Mouse (Mus musculus) midbrain, embryonic 14.5 days (tissue): ENCODE measurements at regions not wholly inside any gene's neighbourhood (a gene's known extent, or its start where the extent isn't known, plus 50 kb on each side); places are given as distances from the start of the nearest gene placed in this dataset.
A peak's percentile ranks its signal among the peaks of the same experiment; 100 is the strongest.

ENCODE experiments used
- ATAC-seq: fragments of 200-750 bp; cut with Nextera tagmentation; 2 replicates; pipeline ENCODE4 v1.8.0; 2017; ENCODE audit warnings: moderate number of reproducible peaks, moderate library complexity; ENCODE audit not compliant: low FRiP score, low TSS enrichment
- DNase-seq: peaks from one replicate; pipeline ENCODE4 v3.0.0-alpha.2; 2015
- H3K27ac ChIP-seq: fragments of 300-500 bp; sonication (generic); replicated peaks from 2 replicates; pipeline ENCODE4 v1.5.1; 2014; ENCODE audit warnings: mild to moderate bottlenecking, low read depth, low read length, moderate library complexity
- H3K27me3 ChIP-seq: fragments of 300-500 bp; sonication (generic); 2 replicates; pipeline ENCODE4 v1.6.1; 2014; ENCODE audit warnings: low read length, control low read depth, mixed read lengths; ENCODE audit not compliant: control insufficient read depth, insufficient read depth
- H3K36me3 ChIP-seq: fragments of 300-500 bp; sonication (generic); 2 replicates; pipeline ENCODE4 v1.6.1; 2014; ENCODE audit warnings: low read length, control low read depth; ENCODE audit not compliant: control insufficient read depth, insufficient read depth
- H3K4me1 ChIP-seq: fragments of 300-500 bp; sonication (generic); 2 replicates; pipeline ENCODE4 v1.6.1; 2014; ENCODE audit warnings: mild to moderate bottlenecking, antibody characterized with exemption, low read length, control low read depth; ENCODE audit not compliant: control insufficient read depth, insufficient read depth
- H3K4me2 ChIP-seq: fragments of 300-500 bp; sonication (generic); 2 replicates; pipeline ENCODE4 v1.6.1; 2014; ENCODE audit warnings: mild to moderate bottlenecking, low read length, moderate library complexity
- H3K4me3 ChIP-seq: fragments of 300-500 bp; sonication (generic); replicated peaks from 2 replicates; pipeline ENCODE4 v1.5.1; 2014; ENCODE audit warnings: low read depth, low read length
- H3K9ac ChIP-seq: fragments of 300-500 bp; sonication (generic); replicated peaks from 2 replicates; pipeline ENCODE4 v1.6.1; 2014; ENCODE audit warnings: mild to moderate bottlenecking, low read length, moderate library complexity
- H3K9me3 ChIP-seq: fragments of 300-500 bp; sonication (generic); 2 replicates; pipeline ENCODE4 v1.6.1; 2016; ENCODE audit warnings: low read length, control low read depth, mixed read lengths; ENCODE audit not compliant: control insufficient read depth
- WGBS: fragments of 180-500 bp; shearing (Covaris S2); extraction: QIAGEN DNeasy Blood & Tissue Kit; methylation state at CpG from one replicate; pipeline ENCODE4 v1.1.7; 2014; 5-methylcytosine and 5-hydroxymethylcytosine counted together

GRCm38 (mm10) chr5:133106691-133107354 lies 563.7 kb upstream of the Auts2 start:
- H3K9ac ChIP-seq: no peak overlapping the region
- WGBS: 12% methylated on average over 8 of the region's 8 CpGs
- no peaks in the 10 kb centered on the region for H3K9me3 ChIP-seq
- peak overlapping the region; percentile 58 for H3K27ac ChIP-seq
- no peaks in the 10 kb centered on the region for H3K27me3 ChIP-seq
- no peaks in the 10 kb centered on the region for H3K36me3 ChIP-seq
- peak; percentile 91 for DNase-seq
- H3K4me1 ChIP-seq: peaks cover 6% of the 10 kb centered on the region; the same call in 1 of the 2 replicates
- peak overlapping the region; percentile 16; the same call in 1 of the 2 replicates for H3K4me2 ChIP-seq
- ATAC-seq: no peak
- H3K4me3 ChIP-seq: no peak overlapping the region

- no peaks in the 10 kb centered on the region for H3K9me3 ChIP-seq
- DNase-seq: no peak
- no peaks in the 10 kb centered on the region for H3K4me1 ChIP-seq
- no peak overlapping the region for H3K9ac ChIP-seq
- 51% methylated on average over 1 of the region's 1 CpGs for WGBS
- no peaks in the 10 kb centered on the region for H3K36me3 ChIP-seq
- no peak overlapping the region for H3K4me3 ChIP-seq
- no peak overlapping the region for H3K4me2 ChIP-seq
- H3K27ac ChIP-seq: no peak overlapping the region
- no peak for ATAC-seq
- no peaks in the 10 kb centered on the region for H3K27me3 ChIP-seq
These were observed 553.2 kb upstream of the Auts2 start for GRCm38 (mm10) chr5:133096340-133096739.

DNA sequence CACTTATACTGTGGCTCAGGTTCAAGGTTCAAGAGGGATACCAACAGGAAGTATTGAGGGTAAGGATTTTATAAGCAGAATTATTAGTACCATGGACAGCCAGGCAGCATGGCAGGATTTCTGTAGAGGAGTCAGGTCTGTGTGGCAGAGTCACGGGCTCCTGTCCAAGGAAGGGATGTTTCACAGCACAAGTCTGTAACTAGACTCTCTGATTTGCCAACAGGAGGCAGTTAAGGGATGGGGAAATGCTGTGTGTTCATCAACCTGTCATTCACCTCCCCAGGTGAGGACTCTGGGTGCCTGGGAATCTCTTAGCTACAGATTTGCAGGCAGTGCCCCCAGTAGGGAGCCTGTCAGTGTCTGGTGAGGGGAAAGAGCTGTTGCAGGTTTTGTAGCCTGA lies 541.7 kb upstream of the Auts2 start:
- 66% methylated on average over 1 of the region's 1 CpGs for WGBS
- H3K4me3 ChIP-seq: no peak overlapping the region

GRCm38 (mm10) chr5:133080751-133081150 lies 537.6 kb upstream of the Auts2 start:
- Histone ChIP-seq H3K36me3 (no peaks in the 10 kb centered on the region), H3K4me2 (no peak overlapping the region), H3K27ac (no peak overlapping the region), H3K4me1 (0 out of 2 replicates have a peak, but pooled peaks cover 6% of the 10 kb centered on the region), H3K9ac (no peak overlapping the region), H3K4me3 (no peak overlapping the region), H3K9me3 (no peaks in the 10 kb centered on the region), H3K27me3 (no peaks in the 10 kb centered on the region)
- DNase-seq (no peak), ATAC-seq (no peak)
- WGBS: 64% methylated on average over 2 of the region's 2 CpGs

More for the DNA sequence above, 541.7 kb upstream of the Auts2 start:
- ATAC-seq: no peak
- H3K4me1 ChIP-seq: no peaks in the 10 kb centered on the region
- H3K9me3 ChIP-seq: no peaks in the 10 kb centered on the region
- H3K9ac ChIP-seq: no peak overlapping the region
- no peak overlapping the region for H3K27ac ChIP-seq
- H3K4me2 ChIP-seq: no peak overlapping the region
- no peaks in the 10 kb centered on the region for H3K36me3 ChIP-seq
- H3K27me3 ChIP-seq: no peaks in the 10 kb centered on the region
- no peak for DNase-seq

GRCm38 (mm10) chr5:133078916-133079315 lies 535.8 kb upstream of the Auts2 start:
- Histone ChIP-seq H3K4me1 (0 out of 2 replicates have a peak, but pooled peaks cover 6% of the 10 kb centered on the region), H3K27me3 (no peaks in the 10 kb centered on the region), H3K4me3 (no peak overlapping the region), H3K36me3 (no peaks in the 10 kb centered on the region), H3K4me2 (no peak overlapping the region), H3K9me3 (no peaks in the 10 kb centered on the region), H3K9ac (no peak overlapping the region), H3K27ac (no peak overlapping the region)
- 73% methylated on average over 3 of the region's 3 CpGs for WGBS
- DNase-seq: no peak
- no peak for ATAC-seq

DNA sequence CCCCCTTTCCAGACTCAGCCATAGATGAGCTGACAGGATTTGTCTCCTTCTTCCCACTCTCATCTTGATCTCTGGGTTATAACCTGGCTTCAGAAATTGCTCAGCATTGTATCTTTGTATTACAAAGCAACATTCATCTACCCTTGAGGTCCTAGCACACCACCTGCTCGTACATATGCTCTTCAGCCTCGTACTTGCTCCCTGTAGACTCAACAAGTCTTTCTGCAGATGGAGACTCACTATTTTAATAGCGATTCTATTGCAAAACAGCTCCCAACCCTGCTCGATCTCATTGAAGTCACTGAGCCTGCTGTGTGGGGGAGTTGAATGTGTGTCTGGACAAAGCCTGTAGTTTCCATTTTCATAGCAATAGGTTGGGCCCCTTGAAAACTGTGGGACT lies 535.2 kb upstream of the Auts2 start:
- Histone ChIP-seq H3K9ac (no peak overlapping the region), H3K9me3 (no peaks in the 10 kb centered on the region), H3K36me3 (no peaks in the 10 kb centered on the region), H3K27me3 (no peaks in the 10 kb centered on the region), H3K27ac (no peak overlapping the region), H3K4me2 (no peak overlapping the region), H3K4me1 (0 out of 2 replicates have a peak, but pooled peaks cover 6% of the 10 kb centered on the region), H3K4me3 (no peak overlapping the region)
- ATAC-seq (no peak), DNase-seq (no peak)
- 70% methylated on average over 4 of the region's 4 CpGs for WGBS

DNA sequence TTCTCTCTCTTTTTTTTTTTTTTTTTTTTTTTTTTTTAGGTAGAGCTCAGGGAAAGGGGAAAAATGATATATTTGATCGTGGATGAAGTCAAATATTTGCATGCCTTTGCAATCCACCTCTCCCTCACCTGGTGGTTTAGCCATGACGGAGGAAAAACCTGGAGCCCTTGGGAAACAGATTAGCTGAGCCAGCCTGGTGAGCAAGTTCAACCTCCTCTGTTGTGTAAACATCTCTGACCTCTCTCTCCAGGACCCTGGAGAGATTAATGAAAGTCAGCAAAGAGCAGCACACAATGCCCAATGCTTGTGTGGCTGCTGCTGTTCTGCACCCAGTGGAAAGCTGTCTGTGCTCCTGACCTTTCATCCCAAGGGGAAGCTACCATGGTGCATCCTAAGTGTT lies 530.2 kb upstream of the Auts2 start:
- DNase-seq: no peak
- Histone ChIP-seq H3K36me3 (no peaks in the 10 kb centered on the region), H3K4me3 (no peak overlapping the region), H3K9me3 (no peaks in the 10 kb centered on the region), H3K27ac (no peak overlapping the region), H3K9ac (no peak overlapping the region), H3K4me1 (no peaks in the 10 kb centered on the region), H3K4me2 (no peak overlapping the region), H3K27me3 (no peaks in the 10 kb centered on the region)
- WGBS: 55% methylated on average over 2 of the region's 2 CpGs
- ATAC-seq: no peak

GRCm38 (mm10) chr5:133070141-133070540 lies 527.0 kb upstream of the Auts2 start:
- Histone ChIP-seq H3K36me3 (no peaks in the 10 kb centered on the region), H3K27ac (no peak overlapping the region), H3K9me3 (no peaks in the 10 kb centered on the region), H3K4me2 (no peak overlapping the region), H3K4me1 (no peaks in the 10 kb centered on the region), H3K27me3 (no peaks in the 10 kb centered on the region), H3K4me3 (no peak overlapping the region), H3K9ac (no peak overlapping the region)
- ATAC-seq (no peak), DNase-seq (no peak)

- 62% methylated on average over 3 of the region's 3 CpGs for WGBS
- ATAC-seq: no peak
- Histone ChIP-seq H3K4me3 (no peak overlapping the region), H3K27me3 (no peaks in the 10 kb centered on the region), H3K4me2 (no peak overlapping the region), H3K36me3 (no peaks in the 10 kb centered on the region), H3K9me3 (no peaks in the 10 kb centered on the region), H3K4me1 (no peaks in the 10 kb centered on the region), H3K27ac (no peak overlapping the region), H3K9ac (no peak overlapping the region)
- no peak for DNase-seq
These were observed 519.3 kb upstream of the Auts2 start for GRCm38 (mm10) chr5:133062481-133062880.
